Mouse (Mus musculus) cerebral cortex, adult 2 months (tissue): Measurements from ENCODE around the gene Myo18b.

Experiments
- whole genome bisulfite sequencing: fragments of 180-500 bp; shearing (Covaris S2); methylation state at CpG from one replicate; pipeline ENCODE4 v1.1.7; 2018; 5-methylcytosine and 5-hydroxymethylcytosine counted together

Gene Myo18b

DNA sequence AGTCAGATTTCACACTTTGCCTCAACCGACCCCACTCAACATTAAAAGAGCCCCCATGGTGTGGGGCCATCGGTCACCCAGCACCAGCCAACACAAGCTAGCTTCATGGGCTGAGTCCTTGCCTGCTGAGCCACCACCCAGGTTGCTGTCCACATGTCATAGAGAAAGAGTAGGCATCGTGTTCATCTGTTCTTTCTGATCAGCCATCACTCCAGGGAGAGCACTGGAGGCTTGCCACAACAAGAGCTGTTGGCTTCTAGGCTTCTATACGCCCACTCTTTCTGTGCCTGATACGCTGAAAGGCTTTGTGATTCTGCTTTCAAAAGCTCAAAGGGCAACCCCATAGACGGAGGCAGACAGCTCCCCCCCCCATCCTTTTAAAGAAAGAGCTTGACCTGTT lies 151.0 kb downstream of the Myo18b start:
- WGBS: 53% methylated on average over 6 of the region's 6 CpGs

GRCm38 (mm10) chr5:112744571-112744970 lies 151.6 kb downstream of the Myo18b start:
- 88% methylated on average over 11 of the region's 11 CpGs for WGBS

DNA sequence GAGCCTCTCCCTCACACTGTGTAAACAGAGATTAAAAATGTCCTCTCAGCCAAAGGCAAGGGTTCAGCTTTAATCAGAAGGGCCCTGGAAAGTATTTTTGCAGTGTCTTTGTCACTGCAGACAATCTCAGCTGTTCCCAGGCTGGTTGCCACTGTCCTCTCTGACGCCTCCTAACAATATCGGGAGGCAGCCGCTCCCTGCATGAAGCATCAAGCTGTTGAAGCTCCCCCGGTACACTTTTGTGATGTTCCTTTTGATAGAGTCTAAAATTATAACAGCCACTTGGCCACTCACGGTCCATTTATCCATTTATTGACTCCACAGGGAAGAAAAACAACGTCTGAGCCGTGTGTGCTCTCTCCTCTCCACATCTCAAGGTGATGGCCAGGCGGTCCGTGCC lies 153.0 kb downstream of the Myo18b start:
- WGBS: 58% methylated on average over 9 of the region's 9 CpGs

DNA sequence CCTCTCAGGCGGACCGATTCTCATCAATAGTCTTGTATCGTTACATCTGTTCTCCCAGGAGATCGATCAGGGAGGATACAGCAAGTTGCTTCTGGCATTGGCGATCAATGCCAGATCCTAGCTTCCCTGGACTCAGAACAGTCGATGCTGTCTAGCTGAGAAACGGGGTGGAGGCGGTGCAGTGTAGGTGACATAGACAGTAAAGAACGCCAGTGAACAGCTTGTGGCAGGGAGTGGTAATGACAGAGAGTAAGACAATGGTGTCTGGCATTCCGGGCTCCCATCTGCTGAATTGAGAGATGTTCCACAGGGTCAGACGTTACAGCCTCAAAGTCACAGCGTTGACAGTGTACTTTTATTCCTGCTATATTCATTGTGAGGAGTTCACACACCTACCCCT lies 155.5 kb downstream of the Myo18b start:
- 58% methylated on average over 12 of the region's 12 CpGs for WGBS

GRCm38 (mm10) chr5:112735040-112735439 lies 161.1 kb downstream of the Myo18b start:
- WGBS: 73% methylated on average over 5 of the region's 5 CpGs

DNA sequence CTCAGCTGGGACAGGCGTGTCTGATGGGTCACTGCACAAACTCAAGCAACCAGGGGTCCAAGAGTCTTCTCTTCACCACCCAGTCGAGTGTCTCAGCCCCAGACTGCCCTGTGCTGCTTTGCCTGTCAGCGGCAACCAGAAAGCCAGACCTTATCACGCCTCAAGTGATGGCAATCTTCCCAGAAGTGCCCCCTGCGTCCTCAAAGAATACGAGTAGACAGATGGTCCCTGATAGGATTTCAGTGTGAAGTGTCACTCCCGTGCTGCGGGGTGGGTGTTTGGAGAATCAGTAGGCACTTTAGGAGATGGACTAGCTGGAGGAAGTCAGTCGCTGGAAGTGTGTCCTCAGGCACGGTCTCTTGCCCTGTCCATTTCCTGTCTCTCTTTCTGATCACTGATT lies 165.6 kb downstream of the Myo18b start:
- 38% methylated on average over 10 of the region's 10 CpGs for WGBS

GRCm38 (mm10) chr5:112728432-112728831 lies 167.7 kb downstream of the Myo18b start:
- 75% methylated on average over 6 of the region's 6 CpGs for WGBS

DNA sequence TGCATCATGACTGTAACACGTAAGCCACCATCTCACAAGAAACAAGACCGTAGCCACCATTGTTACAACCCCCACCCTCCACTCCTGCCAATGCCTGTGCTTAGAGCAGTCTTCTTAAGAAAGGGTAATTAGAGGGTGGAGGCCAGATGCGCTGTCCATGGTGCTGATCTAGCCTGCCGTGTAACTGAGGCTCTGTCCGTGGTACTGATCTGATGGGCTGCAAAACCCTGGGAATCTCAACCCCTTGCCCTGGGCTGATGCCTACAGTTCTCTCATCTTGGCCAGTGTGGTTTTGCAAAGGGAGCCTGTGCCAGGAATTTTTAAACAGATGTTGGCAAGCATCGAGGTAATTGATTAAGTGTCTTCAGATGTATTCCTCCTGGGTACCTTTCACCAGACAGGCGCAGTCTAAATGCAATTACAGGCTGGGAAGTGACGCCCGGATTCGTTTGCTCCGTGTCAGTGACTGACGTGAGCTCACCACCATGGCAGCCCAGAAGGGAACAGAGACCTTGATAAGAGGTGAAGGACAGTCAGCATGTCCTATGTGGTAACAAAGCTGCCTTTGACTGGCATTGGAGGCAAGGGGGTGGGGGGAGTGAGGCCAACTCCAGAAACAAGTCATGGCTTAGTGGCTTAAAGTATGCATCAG lies 177.4 kb downstream of the Myo18b start:
- WGBS: 74% methylated on average over 12 of the region's 12 CpGs

GRCm38 (mm10) chr5:112714679-112715446 lies 181.3 kb downstream of the Myo18b start:
- WGBS: 53% methylated on average over 8 of the region's 8 CpGs

DNA sequence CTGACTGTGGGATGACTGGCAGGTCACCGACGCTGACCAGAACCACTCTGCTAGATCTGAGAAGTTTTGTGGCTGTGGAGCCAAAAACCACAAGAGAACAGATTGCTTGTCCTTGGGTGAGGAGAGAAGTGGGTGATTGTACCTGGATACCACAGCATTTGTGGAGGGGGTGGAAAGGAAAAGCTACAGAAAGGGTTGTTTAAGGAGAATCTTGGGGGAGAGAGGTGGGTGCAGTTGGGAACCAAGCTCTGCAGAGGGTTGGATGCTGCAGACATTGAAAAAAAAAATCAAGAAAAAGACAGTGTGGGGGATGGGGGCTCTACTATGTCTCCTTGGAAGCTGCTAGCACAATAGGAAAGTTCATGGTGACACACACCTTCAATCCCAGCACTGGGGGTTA lies 188.7 kb downstream of the Myo18b start:
- WGBS: 57% methylated on average over 2 of the region's 2 CpGs

GRCm38 (mm10) chr5:112700794-112701193 lies 195.4 kb downstream of the Myo18b start:
- WGBS: 46% methylated on average over 3 of the region's 3 CpGs

- WGBS: 53% methylated on average over 4 of the region's 4 CpGs
Measured at GRCm38 (mm10) chr5:112696683-112697082, 199.5 kb downstream of the Myo18b start.

GRCm38 (mm10) chr5:112695254-112695711 lies 200.9 kb downstream of the Myo18b start:
- 39% methylated on average over 7 of the region's 7 CpGs for WGBS

GRCm38 (mm10) chr5:112693286-112693849 lies 202.8 kb downstream of the Myo18b start:
- WGBS: 50% methylated on average over 18 of the region's 18 CpGs

DNA sequence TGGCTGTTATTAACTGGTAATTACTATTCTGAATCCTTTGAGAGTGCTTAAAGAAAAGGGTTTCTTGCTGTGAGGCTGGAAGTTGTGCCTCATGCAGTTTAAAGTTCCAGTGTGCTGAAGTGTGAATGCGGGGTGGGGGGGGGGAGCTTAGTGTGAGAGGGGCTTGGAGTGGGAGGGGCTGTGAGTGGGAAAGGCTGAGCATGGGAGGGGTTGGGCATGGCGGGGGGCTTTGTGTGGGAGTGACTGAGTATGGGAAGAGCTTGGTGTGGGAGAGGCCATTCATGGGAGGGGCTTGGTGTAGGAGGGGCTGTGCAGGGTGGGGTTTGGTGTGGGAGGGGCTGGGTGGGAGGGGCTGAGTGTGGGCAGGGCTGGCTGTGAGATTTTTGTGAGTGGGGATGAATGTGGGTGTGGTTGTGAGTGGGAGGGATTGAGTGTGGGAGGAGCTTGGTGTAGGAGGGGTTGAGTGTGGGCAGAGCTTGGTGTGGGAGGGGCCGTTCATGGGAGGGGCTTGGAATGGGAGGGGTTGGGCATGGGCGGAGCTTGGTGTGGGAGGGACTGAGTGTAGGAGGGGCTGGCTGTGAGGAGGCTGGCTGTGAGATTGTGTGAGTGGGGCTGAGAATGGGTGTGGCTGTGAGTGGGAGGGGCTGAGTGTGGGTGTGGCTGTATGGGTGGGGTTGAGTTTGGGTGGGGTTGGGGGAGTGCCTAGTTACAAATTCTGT lies 208.9 kb downstream of the Myo18b start:
- 54% methylated on average over 4 of the region's 4 CpGs for WGBS

DNA sequence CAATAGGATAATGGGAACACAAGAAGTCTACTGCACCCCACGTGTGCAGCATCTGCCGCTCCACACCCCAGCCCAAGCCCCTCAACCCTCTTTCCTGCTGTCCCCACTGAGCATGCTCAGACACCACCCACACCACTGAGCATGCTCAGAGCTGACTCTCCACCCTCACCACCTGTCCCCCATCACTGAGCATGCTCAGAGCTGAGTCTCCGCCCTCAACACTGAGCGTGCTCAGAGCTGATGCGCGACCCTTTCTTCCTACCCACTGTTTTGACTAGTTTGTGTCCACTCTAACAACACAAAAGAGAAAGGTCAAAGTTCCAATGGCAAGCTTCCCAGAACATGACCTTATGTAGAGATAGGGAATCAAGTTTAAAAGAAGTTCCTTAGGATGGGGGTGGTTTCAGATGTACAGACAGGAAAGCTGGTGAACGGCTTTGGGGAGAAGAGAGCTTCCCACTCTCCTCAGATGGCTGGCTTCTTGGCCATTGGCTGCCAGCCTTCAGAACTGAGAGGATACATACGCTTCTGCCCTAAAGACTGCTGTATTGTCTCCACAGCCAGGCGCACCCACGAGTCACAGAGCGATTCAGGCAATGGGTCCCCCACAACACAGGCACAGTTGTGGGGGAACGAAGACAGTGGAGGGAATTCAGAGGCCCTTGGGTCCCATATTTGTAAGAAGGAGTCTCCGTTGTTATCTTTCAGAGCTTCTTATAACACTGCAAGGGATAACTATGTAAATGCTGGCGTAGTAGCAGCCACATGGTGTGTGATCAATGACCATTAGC lies 209.7 kb downstream of the Myo18b start:
- 56% methylated on average over 14 of the region's 14 CpGs for WGBS

- WGBS: 76% methylated on average over 2 of the region's 2 CpGs
Measured at GRCm38 (mm10) chr5:112679251-112679650, 216.9 kb downstream of the Myo18b start.

- 54% methylated on average over 4 of the region's 4 CpGs for WGBS
Measured at GRCm38 (mm10) chr5:112678153-112678552, 218.0 kb downstream of the Myo18b start.

GRCm38 (mm10) chr5:112674806-112675205 lies 221.4 kb downstream of the Myo18b start:
- 88% methylated on average over 5 of the region's 5 CpGs for WGBS

GRCm38 (mm10) chr5:112672457-112672856 lies 223.7 kb downstream of the Myo18b start:
- 72% methylated on average over 7 of the region's 7 CpGs for WGBS

GRCm38 (mm10) chr5:112671961-112672360 lies 224.2 kb downstream of the Myo18b start:
- WGBS: 71% methylated on average over 2 of the region's 2 CpGs
